Mouse (Mus musculus) stomach, postnatal 0 days (tissue): ENCODE results near the gene Kank4. TPM values are rescaled to one million over a fixed set of nuclear protein-coding genes. Genes with fewer than 3 reads are reported as not detected.

Source experiments
- ATAC-seq: fragments of 200-750 bp; cut with Nextera tagmentation; 2 replicates; pipeline ENCODE4 v1.8.0; 2017; ENCODE audit not compliant: low FRiP score, low TSS enrichment
- DNase-seq: peaks from one replicate; pipeline ENCODE4 v3.0.0-alpha.2; 2016; ENCODE audit warnings: low spot score
- H3K27ac ChIP-seq: fragments of 300-500 bp; sonication (generic); replicated peaks from 2 replicates; pipeline ENCODE4 v1.5.1; 2014; ENCODE audit warnings: mild to moderate bottlenecking, control low read depth
- H3K27me3 ChIP-seq: fragments of 300-500 bp; sonication (generic); 2 replicates; pipeline ENCODE4 v1.6.1; 2014; ENCODE audit warnings: low read length; ENCODE audit not compliant: control insufficient read depth, insufficient read depth
- H3K36me3 ChIP-seq: fragments of 300-500 bp; sonication (generic); 2 replicates; pipeline ENCODE4 v1.6.1; 2014; ENCODE audit warnings: low read length, mixed read lengths; ENCODE audit not compliant: control insufficient read depth, insufficient read depth
- H3K4me1 ChIP-seq: fragments of 300-500 bp; sonication (generic); replicated peaks from 2 replicates; pipeline ENCODE4 v1.6.1; 2014; ENCODE audit warnings: antibody characterized with exemption; ENCODE audit not compliant: control insufficient read depth, insufficient read depth
- H3K4me2 ChIP-seq: fragments of 300-500 bp; sonication (generic); replicated peaks from 2 replicates; pipeline ENCODE4 v1.6.1; 2014; ENCODE audit warnings: low read depth, mild to moderate bottlenecking, control low read depth, moderate library complexity
- H3K4me3 ChIP-seq: fragments of 300-500 bp; sonication (generic); 2 replicates; pipeline ENCODE4 v1.5.1; 2014; ENCODE audit warnings: low read depth, low read length, control low read depth
- H3K9ac ChIP-seq: fragments of 300-500 bp; sonication (generic); 2 replicates; pipeline ENCODE4 v1.6.1; 2014; ENCODE audit warnings: mild to moderate bottlenecking, low read length, control low read depth, mixed read lengths
- H3K9me3 ChIP-seq: fragments of 300-500 bp; sonication (generic); 2 replicates; pipeline ENCODE4 v1.6.1; 2016; ENCODE audit warnings: low read length; ENCODE audit not compliant: control insufficient read depth
- CTCF ChIP-seq: IDR thresholded peaks from 2 replicates; pipeline ENCODE4 v1.5.1; 2016; ENCODE audit warnings: antibody characterized with exemption, low read depth, mild to moderate bottlenecking, moderate library complexity
- EP300 ChIP-seq: optimal IDR thresholded peaks from 2 replicates; pipeline ENCODE3; 2016; ENCODE audit warnings: antibody characterized with exemption
- WGBS: fragments of 180-500 bp; shearing (Covaris S2); extraction: QIAGEN DNeasy Blood & Tissue Kit; methylation state at CpG from one replicate; pipeline ENCODE4 v1.1.7; 2014; 5-methylcytosine and 5-hydroxymethylcytosine counted together
- polyA plus RNA-seq: library from polyadenylated mRNA; unstranded; fragments of >200 nt; fragmentation: Nextera tagmentation; extraction: Ambion mirVana; gene quantifications from 2 replicates; pipeline ENCODE4 v1.2.1, GENCODE M21; 2015

Kank4 gene
- polyA plus RNA-seq, 1 experiment from 2014 or later = 0.41 TPM

DNA sequence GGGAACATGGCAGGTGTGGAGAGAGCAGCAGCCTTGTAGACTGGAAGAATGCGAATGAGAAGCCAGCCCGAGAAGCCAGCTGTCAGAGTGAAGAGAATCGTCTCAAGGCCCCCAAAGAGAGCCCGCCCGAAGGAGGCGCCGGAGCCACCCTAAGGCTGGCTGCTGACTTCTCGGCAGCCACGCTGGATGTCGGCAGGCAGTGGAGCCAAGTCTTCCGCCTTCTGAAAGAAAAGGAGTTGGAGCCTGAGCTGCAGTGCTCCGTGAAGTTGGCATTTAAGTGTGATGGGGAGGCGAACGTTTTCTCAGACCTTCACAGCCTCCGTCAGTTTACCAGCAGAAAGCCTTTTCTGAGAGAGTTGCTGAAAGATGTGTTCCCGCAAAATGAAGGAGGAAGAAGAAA is 83.7 kb downstream of the Kank4 start:
- Histone ChIP-seq H3K36me3 (no peaks in the 10 kb centered on the region), H3K27me3 (no peaks in the 10 kb centered on the region), H3K4me1 (no peaks in the 10 kb centered on the region), H3K9me3 (no peaks in the 10 kb centered on the region), H3K9ac (no peak overlapping the region), H3K4me2 (no peak overlapping the region), H3K27ac (no peak overlapping the region), H3K4me3 (no peak overlapping the region)
- TF ChIP-seq EP300 = no peak
- no peak for TF ChIP-seq CTCF
- ATAC-seq (no peak), DNase-seq (no peak)
- 93% methylated on average over 16 of the region's 16 CpGs for WGBS

DNA sequence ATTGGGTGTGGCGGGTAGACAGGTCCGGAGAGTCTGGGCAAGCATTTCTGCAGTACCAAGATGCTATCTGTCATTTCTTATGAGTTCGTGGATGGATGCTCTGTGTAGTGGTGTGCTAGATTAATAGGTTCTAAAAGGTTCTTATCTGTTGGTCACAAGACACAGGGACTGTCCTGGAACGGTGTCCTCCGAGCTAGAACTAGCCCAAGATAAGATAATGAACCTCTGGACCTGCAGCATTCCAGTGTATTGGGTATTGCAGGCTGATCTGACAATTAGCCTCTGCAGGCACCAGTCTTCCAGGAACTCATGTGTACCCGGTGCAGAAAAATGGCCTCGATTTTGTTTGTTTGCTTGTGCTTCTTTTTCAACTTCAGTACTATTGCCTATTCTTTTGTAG is 88.6 kb downstream of the Kank4 start:
- H3K27me3 ChIP-seq = no peaks in the 10 kb centered on the region
- no peak overlapping the region for H3K4me3 ChIP-seq
- no peak for TF ChIP-seq CTCF
- TF ChIP-seq EP300 = no peak
- H3K9me3 ChIP-seq = no peaks in the 10 kb centered on the region
- ATAC-seq (no peak), DNase-seq (no peak)
- 60% methylated on average over 7 of the region's 7 CpGs for WGBS
- no peaks in the 10 kb centered on the region for H3K36me3 ChIP-seq
- no peak overlapping the region for H3K27ac ChIP-seq
- H3K4me1 ChIP-seq = no peaks in the 10 kb centered on the region
- no peak overlapping the region for H3K9ac ChIP-seq
- no peak overlapping the region for H3K4me2 ChIP-seq

DNA sequence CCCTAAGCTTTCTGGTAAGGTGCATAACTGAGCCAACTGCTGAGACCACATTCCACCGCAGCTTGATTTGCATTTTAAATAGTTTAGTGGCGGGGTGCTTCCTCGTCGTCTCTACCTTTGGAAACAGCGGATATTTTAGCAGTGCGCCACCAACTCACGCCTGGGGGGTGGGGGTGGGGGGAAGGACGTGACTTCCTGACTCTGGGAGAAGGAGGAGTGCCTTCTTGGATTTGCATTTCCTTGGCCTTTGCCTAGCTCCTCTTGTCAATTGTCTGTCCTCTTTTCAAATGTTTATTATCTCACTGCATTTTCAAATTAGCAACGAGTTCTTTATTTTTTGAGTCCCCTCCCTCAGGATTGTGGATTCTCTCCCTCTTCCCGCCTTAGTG is 89.4 kb downstream of the Kank4 start:
- Histone ChIP-seq H3K4me3 (peak overlapping the region; percentile 6; the same call in 1 of the 2 replicates), H3K4me1 (no peaks in the 10 kb centered on the region), H3K27me3 (no peaks in the 10 kb centered on the region), H3K9me3 (no peaks in the 10 kb centered on the region), H3K36me3 (no peaks in the 10 kb centered on the region), H3K27ac (no peak overlapping the region), H3K9ac (no peak overlapping the region; the same call in 1 of the 2 replicates), H3K4me2 (peak overlapping the region; percentile 32)
- whole genome bisulfite sequencing = 9% methylated on average over 10 of the region's 10 CpGs
- ATAC-seq = no peak
- no peak for DNase-seq
- TF ChIP-seq CTCF (no peak), EP300 (no peak)

DNA sequence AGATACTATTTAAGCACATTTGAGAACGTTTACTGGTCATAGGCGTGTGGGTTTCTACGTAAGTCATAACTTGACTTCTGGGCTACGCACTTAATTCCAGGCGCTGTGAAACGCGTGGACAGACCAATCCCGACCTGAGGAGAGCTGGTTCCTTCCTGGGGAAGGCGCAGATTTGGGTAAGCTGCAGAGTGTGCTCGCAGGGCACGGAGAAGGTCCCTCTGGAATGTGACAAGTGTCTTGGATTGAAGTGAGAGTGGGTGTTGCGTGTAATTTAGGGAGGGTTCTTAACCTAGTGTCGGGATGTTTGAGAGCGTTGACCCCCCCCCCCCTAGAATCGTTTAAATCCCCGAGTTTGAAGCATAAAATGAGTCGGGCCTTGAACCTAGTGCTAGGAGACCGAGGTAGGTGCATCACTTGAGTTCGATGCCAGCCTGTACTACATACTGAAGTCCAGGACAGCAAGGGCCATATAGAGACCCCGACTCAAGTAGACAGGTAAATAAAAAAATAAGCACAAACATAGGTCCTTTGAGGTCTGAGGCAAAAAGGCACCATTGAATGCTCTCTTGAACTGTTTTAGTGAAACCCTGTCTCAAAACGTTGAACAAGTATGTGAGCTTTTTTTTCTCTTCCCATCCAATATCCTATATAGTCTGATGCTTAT is 89.9 kb downstream of the Kank4 start:
- WGBS = 14% methylated on average over 21 of the region's 21 CpGs

DNA sequence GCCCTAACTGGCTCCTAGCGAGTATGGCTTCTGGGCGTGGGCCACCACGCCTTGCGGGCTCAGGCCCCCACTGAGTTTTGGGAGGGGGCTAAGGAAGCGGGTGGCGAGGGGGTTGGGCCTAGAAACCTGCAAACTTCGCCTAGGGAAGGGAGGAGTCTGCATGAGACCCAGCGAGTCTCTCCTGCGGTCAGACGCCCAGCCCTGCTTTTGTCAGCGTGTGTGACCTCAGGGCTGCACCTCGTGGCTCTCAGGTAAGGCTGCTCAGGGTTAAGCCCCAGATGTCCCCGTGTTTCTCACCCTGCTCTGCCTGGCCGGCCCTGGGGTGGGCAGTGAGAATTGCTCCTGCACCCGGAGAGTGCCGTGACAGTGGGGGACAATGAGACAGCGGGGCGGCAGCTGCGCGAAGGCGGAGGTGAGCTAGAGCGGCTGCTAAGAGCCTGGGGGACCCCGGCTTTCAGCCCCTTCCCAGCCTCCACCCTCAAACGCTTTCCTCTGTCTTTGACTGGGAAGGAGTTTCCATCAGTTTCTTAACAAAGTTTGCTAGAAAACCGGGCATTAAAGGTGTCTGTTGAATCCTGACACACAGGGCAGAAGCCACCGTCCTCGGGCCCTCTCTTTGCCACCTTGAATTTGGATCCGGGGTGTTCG is 90.6 kb downstream of the Kank4 start, which contains the start of gene L1td1:
TSS of gene L1td1 (plus strand) at position 145 of the 648 bp plus-strand sequence.
- no peaks in the 10 kb centered on the region for H3K4me1 ChIP-seq
- H3K36me3 ChIP-seq = no peaks in the 10 kb centered on the region
- no peak within 1 kb of the TSS for H3K27ac ChIP-seq
- DNase-seq (peak; percentile 23), ATAC-seq (no peak; the same call in 1 of the 2 replicates)
- no peaks in the 10 kb centered on the region for H3K27me3 ChIP-seq
- H3K4me3 ChIP-seq = peak within 1 kb of the TSS; percentile 15; the same call in 1 of the 2 replicates
- WGBS = 24% methylated on average over 29 of the region's 29 CpGs
- H3K9me3 ChIP-seq = no peaks in the 10 kb centered on the region
- H3K4me2 ChIP-seq = peak within 1 kb of the TSS; percentile 47
- H3K9ac ChIP-seq = no peak within 1 kb of the TSS
- TF ChIP-seq EP300 (no peak), CTCF (no peak)

More for the DNA sequence above, 89.9 kb downstream of the Kank4 start:
- no peak for TF ChIP-seq EP300
- TF ChIP-seq CTCF = no peak
- H3K4me1 ChIP-seq = no peaks in the 10 kb centered on the region
- no peaks in the 10 kb centered on the region for H3K36me3 ChIP-seq
- no peak overlapping the region for H3K9ac ChIP-seq
- no peaks in the 10 kb centered on the region for H3K9me3 ChIP-seq
- no peak overlapping the region for H3K27ac ChIP-seq
- ATAC-seq (no peak), DNase-seq (no peak)
- H3K4me3 ChIP-seq = no peak overlapping the region
- H3K4me2 ChIP-seq = peak overlapping the region; percentile 47
- H3K27me3 ChIP-seq = no peaks in the 10 kb centered on the region

DNA sequence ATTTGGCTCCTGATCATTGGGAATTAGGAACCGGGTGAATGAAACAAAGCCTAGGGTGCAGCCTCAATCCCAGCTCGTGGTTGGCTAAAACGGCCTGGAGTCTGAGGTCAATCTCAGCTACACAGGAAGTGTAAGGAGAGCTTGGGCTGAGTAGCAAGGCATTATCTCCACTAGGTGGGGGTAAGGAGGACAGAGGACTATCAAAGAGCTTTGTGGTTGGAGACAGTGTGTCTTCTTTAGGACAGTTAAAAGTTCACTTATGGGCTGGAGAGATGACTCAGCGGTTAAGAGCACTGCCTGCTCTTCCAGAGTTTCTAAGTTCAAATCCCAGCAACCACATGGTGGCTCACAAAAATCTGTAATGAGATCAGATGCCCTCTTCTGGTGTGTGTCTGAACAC is 91.9 kb downstream of the Kank4 start:
- DNase-seq = no peak
- no peak overlapping the region for H3K4me3 ChIP-seq
- H3K4me2 ChIP-seq = no peak overlapping the region
- H3K27ac ChIP-seq = no peak overlapping the region
- no peak for ATAC-seq
- no peak overlapping the region for H3K9ac ChIP-seq
- TF ChIP-seq EP300 = no peak
- peak; percentile 60 for TF ChIP-seq CTCF
- no peaks in the 10 kb centered on the region for H3K36me3 ChIP-seq
- WGBS = 48% methylated on average over 4 of the region's 4 CpGs
- no peaks in the 10 kb centered on the region for H3K27me3 ChIP-seq
- no peaks in the 10 kb centered on the region for H3K4me1 ChIP-seq
- no peaks in the 10 kb centered on the region for H3K9me3 ChIP-seq
